ENCODE assay signal across 9 mouse cellular contexts in genomic region chr5:69520661-69521278, GRCm38 (mm10). TPM values are rescaled to one million over a fixed set of nuclear protein-coding genes. Genes with fewer than 3 reads are reported as not detected.
DNase-seq lines count a peak whose midpoint lies in the region; ATAC-seq lines count a peak whose summit lies in the region.
"Had no signal": no experiment of that assay in that cellular context is flagged by ENCODE, and none has a peak within 500 bp of the region (broad histone marks: within the 10 kb centered on the region; RNA-seq: fewer than 3 reads in every experiment).

No protein-coding gene starts in this region.

- no peak overlapping the region for H3K4me2 ChIP-seq in kidney, embryonic 15.5 days
- H3K4me2 ChIP-seq: lung, embryonic 15.5 days had no signal

- no peak overlapping the region for H3K9ac ChIP-seq in kidney, embryonic 15.5 days
- H3K9ac ChIP-seq: lung, embryonic 15.5 days had no signal

- H3K27ac ChIP-seq in kidney, embryonic 15.5 days, result no peak overlapping the region
- H3K27ac ChIP-seq: lung, embryonic 15.5 days had no signal

- H3K27me3 ChIP-seq in kidney, embryonic 15.5 days, result no peaks in the 10 kb centered on the region
- H3K27me3 ChIP-seq: lung, embryonic 15.5 days had no signal

- 39% methylated on average over 7 of the region's 7 CpGs for WGBS in kidney, embryonic 15.5 days

- no peaks in the 10 kb centered on the region for H3K9me3 ChIP-seq in kidney, embryonic 15.5 days (replicated peaks)
- H3K9me3 ChIP-seq: lung, embryonic 15.5 days had no signal

- H3K4me3 ChIP-seq in kidney, embryonic 15.5 days (replicated peaks), result no peak overlapping the region
- H3K4me3 ChIP-seq: lung, embryonic 15.5 days had no signal

- intact Hi-C loops in gastrocnemius, postnatal 14 days (cut with DNase I; ENCODE audit: low total_unique reads), result loop anchor here (10.0 kb wide), 1 partner anchor 1396 kb away; no protein-coding TSS in a partner anchor

- H3K4me1 ChIP-seq in kidney, embryonic 15.5 days, result no peaks in the 10 kb centered on the region
- H3K4me1 ChIP-seq: lung, embryonic 15.5 days had no signal

- peak; percentile 45 for DNase-seq in kidney, adult 9 months
- DNase-seq in ZHBTc4 (ENCODE audit: low read depth, low spot score), result peak; percentile 70
- DNase-seq in cerebellum, postnatal 4 days (ENCODE audit: low spot score in 2 of 2), result peak; percentile 41 to 69
- DNase-seq in gastrocnemius, postnatal 14 days, result peak; percentile 3
- DNase-seq in layer of hippocampus, postnatal 10 days (ENCODE audit: low spot score in 2 of 2), result peak; percentile 68 to 70
- DNase-seq in spleen, postnatal 36 days (ENCODE audit: low spot score in 2 of 2), result peak; percentile 4 to 9

- no peaks in the 10 kb centered on the region for H3K36me3 ChIP-seq in kidney, embryonic 15.5 days
- H3K36me3 ChIP-seq: lung, embryonic 15.5 days had no signal

- ATAC-seq in kidney, embryonic 15.5 days (replicated peaks; ENCODE audit: low FRiP score), result no peak
- peak; percentile 79; the same call in 1 of the 2 replicates for ATAC-seq in megakaryocyte-erythroid progenitor cell, adult 5-6 weeks (replicated peaks; ENCODE audit: low FRiP score, low TSS enrichment, poor library complexity, severe bottlenecking)

RNA-seq across cellular contexts. Expression of gene Yipf7, which starts 21.7 kb away (rescaled TPM):
- polyA plus RNA-seq in kidney, embryonic 15.5 days (2015; fragmentation: Nextera tagmentation; extraction: Ambion mirVana), result 0.15 TPM in 1 of 2 replicates, not detected in the other
- total RNA-seq in gastrocnemius, postnatal 14 days (2021), result 10 to 100 TPM; 96.6 to 98.7 TPM
- not detected for total RNA-seq in layer of hippocampus, postnatal 10 days (2021)
- total RNA-seq in megakaryocyte-erythroid progenitor cell, adult 5-6 weeks (2014; fragmentation: Nextera tagmentation), result not detected in 2 replicates
- total RNA-seq in megakaryocyte-erythroid progenitor cell, adult 5-6 weeks (2017), result not detected in 2 replicates

RNA-seq across cellular contexts. Expression of gene Guf1, which starts 36.0 kb away (rescaled TPM):
- 48.3 and 50.2 TPM in 2 replicates for polyA plus RNA-seq in kidney, embryonic 15.5 days (2015; fragmentation: Nextera tagmentation; extraction: Ambion mirVana)
- 10 to 100 TPM; 14.8 to 17.9 TPM for total RNA-seq in gastrocnemius, postnatal 14 days (2021)
- 10 to 100 TPM; 33.1 to 40.9 TPM for total RNA-seq in layer of hippocampus, postnatal 10 days (2021)
- 50.7 and 52.7 TPM in 2 replicates for total RNA-seq in megakaryocyte-erythroid progenitor cell, adult 5-6 weeks (2014; fragmentation: Nextera tagmentation)
- total RNA-seq in megakaryocyte-erythroid progenitor cell, adult 5-6 weeks (2017), result 59.2 and 60.8 TPM in 2 replicates

Comparison
In these comparisons a context has a peak if more than half of its experiments do, and no peak if none do; other contexts are left out.
1. DNase-seq: peak in every context shown above with its lines; median percentile 70 in ZHBTc4; 69 in layer of hippocampus, postnatal 10 days; 55 in cerebellum, postnatal 4 days; 45 in kidney, adult 9 months; 6 in spleen, postnatal 36 days; 3 in gastrocnemius, postnatal 14 days.
2. RNA of gene Yipf7, which starts 21.7 kb away (total RNA-seq): 96.6 to 98.7 TPM in gastrocnemius, postnatal 14 days; not detected in layer of hippocampus, postnatal 10 days and not detected in megakaryocyte-erythroid progenitor cell, adult 5-6 weeks; every median in the first group is over 10 times any median in the second.